Mouse (Mus musculus): ENCODE measurements at regions not wholly inside any gene's neighbourhood (a gene's known extent, or its start where the extent isn't known, plus 50 kb on each side); places are given as distances from the start of the nearest gene placed in this dataset.

- no peak for DNase-seq (ENCODE audit: low spot score)
- no peaks in the 10 kb centered on the region for H3K27me3 ChIP-seq (ENCODE audit: insufficient read depth, low read length)
- peaks cover 11% of the 10 kb centered on the region; the same call in 1 of the 2 replicates for H3K9me3 ChIP-seq (replicated peaks)
- TF ChIP-seq POLR2AphosphoS5 (IDR thresholded peaks at IDR 0.05; ENCODE audit: insufficient replicate concordance, low read depth, low read length) (no peak), CTCF (IDR thresholded peaks at IDR 0.05; ENCODE audit: low read depth, low read length) (no peak), GATA1 (IDR thresholded peaks at IDR 0.05; ENCODE audit: borderline replicate concordance, low read length) (no peak), GATA2 (IDR thresholded peaks at IDR 0.05; ENCODE audit: borderline replicate concordance, low read depth, low read length) (no peak), TAL1 (conservative IDR thresholded peaks at IDR 0.05; ENCODE audit: low read depth, low read length) (no peak)
- H3K4me3 ChIP-seq (ENCODE audit: low read depth, low read length), result no peak overlapping the region
- no peaks in the 10 kb centered on the region for H3K36me3 ChIP-seq (replicated peaks)
- no peaks in the 10 kb centered on the region for H3K4me1 ChIP-seq (ENCODE audit: insufficient read depth, low read depth, low read length)
- no peak for ATAC-seq (ENCODE audit: extremely low read depth, insufficient number of reproducible peaks, low FRiP score, poor library complexity, severe bottlenecking)
Observed at GRCm38 (mm10) chr8:90574676-90575075, 226.5 kb upstream of the Tox3 start.

GRCm38 (mm10) chr8:90556079-90556427 lies 207.9 kb upstream of the Tox3 start:
- ATAC-seq (ENCODE audit: extremely low read depth, insufficient number of reproducible peaks, low FRiP score, poor library complexity, severe bottlenecking), result no peak
- Histone ChIP-seq H3K4me3 (ENCODE audit: low read depth, low read length) (no peak overlapping the region), H3K9me3 (replicated peaks) (peaks cover 54% of the 10 kb centered on the region)

GRCm38 (mm10) chr8:90555415-90556078 lies 207.4 kb upstream of the Tox3 start:
- no peak for DNase-seq (ENCODE audit: low spot score)
- Histone ChIP-seq H3K9me3 (replicated peaks) (peaks cover 58% of the 10 kb centered on the region), H3K27me3 (ENCODE audit: insufficient read depth, low read length) (no peaks in the 10 kb centered on the region), H3K4me1 (ENCODE audit: insufficient read depth, low read depth, low read length) (no peaks in the 10 kb centered on the region), H3K36me3 (replicated peaks) (no peaks in the 10 kb centered on the region), H3K4me3 (ENCODE audit: low read depth, low read length) (no peak overlapping the region)
- TF ChIP-seq GATA1 (IDR thresholded peaks at IDR 0.05; ENCODE audit: borderline replicate concordance, low read length) (no peak), TAL1 (conservative IDR thresholded peaks at IDR 0.05; ENCODE audit: low read depth, low read length) (no peak), GATA2 (IDR thresholded peaks at IDR 0.05; ENCODE audit: borderline replicate concordance, low read depth, low read length) (no peak), POLR2AphosphoS5 (IDR thresholded peaks at IDR 0.05; ENCODE audit: insufficient replicate concordance, low read depth, low read length) (no peak), CTCF (IDR thresholded peaks at IDR 0.05; ENCODE audit: low read depth, low read length) (no peak)
- ATAC-seq (ENCODE audit: extremely low read depth, insufficient number of reproducible peaks, low FRiP score, poor library complexity, severe bottlenecking), result no peak

More at GRCm38 (mm10) chr8:90556079-90556427, 207.9 kb upstream of the Tox3 start:
- no peaks in the 10 kb centered on the region for H3K27me3 ChIP-seq (ENCODE audit: insufficient read depth, low read length)
- DNase-seq (ENCODE audit: low spot score), result no peak
- H3K36me3 ChIP-seq (replicated peaks), result no peaks in the 10 kb centered on the region
- TF ChIP-seq POLR2AphosphoS5 (IDR thresholded peaks at IDR 0.05; ENCODE audit: insufficient replicate concordance, low read depth, low read length), result no peak
- no peak for TF ChIP-seq GATA1 (IDR thresholded peaks at IDR 0.05; ENCODE audit: borderline replicate concordance, low read length)
- TF ChIP-seq CTCF (IDR thresholded peaks at IDR 0.05; ENCODE audit: low read depth, low read length), result no peak
- no peak for TF ChIP-seq GATA2 (IDR thresholded peaks at IDR 0.05; ENCODE audit: borderline replicate concordance, low read depth, low read length)
- TF ChIP-seq TAL1 (conservative IDR thresholded peaks at IDR 0.05; ENCODE audit: low read depth, low read length), result no peak
- no peaks in the 10 kb centered on the region for H3K4me1 ChIP-seq (ENCODE audit: insufficient read depth, low read depth, low read length)

GRCm38 (mm10) chr8:90547276-90547675 lies 199.1 kb upstream of the Tox3 start:
- Histone ChIP-seq H3K36me3 (replicated peaks) (no peaks in the 10 kb centered on the region), H3K4me3 (ENCODE audit: low read depth, low read length) (no peak overlapping the region), H3K27me3 (ENCODE audit: insufficient read depth, low read length) (no peaks in the 10 kb centered on the region), H3K4me1 (ENCODE audit: insufficient read depth, low read depth, low read length) (no peaks in the 10 kb centered on the region), H3K9me3 (replicated peaks) (peaks cover 34% of the 10 kb centered on the region)
- ATAC-seq (ENCODE audit: extremely low read depth, insufficient number of reproducible peaks, low FRiP score, poor library complexity, severe bottlenecking) (no peak), DNase-seq (ENCODE audit: low spot score) (no peak)
- TF ChIP-seq TAL1 (conservative IDR thresholded peaks at IDR 0.05; ENCODE audit: low read depth, low read length), result no peak
- TF ChIP-seq GATA1 (IDR thresholded peaks at IDR 0.05; ENCODE audit: borderline replicate concordance, low read length), result no peak
- TF ChIP-seq GATA2 (IDR thresholded peaks at IDR 0.05; ENCODE audit: borderline replicate concordance, low read depth, low read length), result no peak
- TF ChIP-seq CTCF (IDR thresholded peaks at IDR 0.05; ENCODE audit: low read depth, low read length), result no peak
- no peak for TF ChIP-seq POLR2AphosphoS5 (IDR thresholded peaks at IDR 0.05; ENCODE audit: insufficient replicate concordance, low read depth, low read length)

GRCm38 (mm10) chr8:90542619-90543018 lies 194.5 kb upstream of the Tox3 start:
- H3K9me3 ChIP-seq (replicated peaks), result peaks cover 29% of the 10 kb centered on the region
- TF ChIP-seq GATA2 (IDR thresholded peaks at IDR 0.05; ENCODE audit: borderline replicate concordance, low read depth, low read length), result no peak
- no peak for TF ChIP-seq GATA1 (IDR thresholded peaks at IDR 0.05; ENCODE audit: borderline replicate concordance, low read length)
- DNase-seq (ENCODE audit: low spot score), result no peak

GRCm38 (mm10) chr8:90536196-90536640 lies 188.1 kb upstream of the Tox3 start:
- H3K27me3 ChIP-seq (ENCODE audit: insufficient read depth, low read length), result no peaks in the 10 kb centered on the region

More at GRCm38 (mm10) chr8:90542619-90543018, 194.5 kb upstream of the Tox3 start:
- no peak for ATAC-seq (ENCODE audit: extremely low read depth, insufficient number of reproducible peaks, low FRiP score, poor library complexity, severe bottlenecking)
- Histone ChIP-seq H3K4me3 (ENCODE audit: low read depth, low read length) (no peak overlapping the region), H3K4me1 (ENCODE audit: insufficient read depth, low read depth, low read length) (no peaks in the 10 kb centered on the region), H3K27me3 (ENCODE audit: insufficient read depth, low read length) (no peaks in the 10 kb centered on the region), H3K36me3 (replicated peaks) (no peaks in the 10 kb centered on the region)

More at GRCm38 (mm10) chr8:90536196-90536640, 188.1 kb upstream of the Tox3 start:
- DNase-seq (ENCODE audit: low spot score), result no peak
- ATAC-seq (ENCODE audit: extremely low read depth, insufficient number of reproducible peaks, low FRiP score, poor library complexity, severe bottlenecking), result no peak
- H3K36me3 ChIP-seq (replicated peaks), result no peaks in the 10 kb centered on the region
- no peak overlapping the region for H3K4me3 ChIP-seq (ENCODE audit: low read depth, low read length)
- TF ChIP-seq CTCF (IDR thresholded peaks at IDR 0.05; ENCODE audit: low read depth, low read length) (no peak), POLR2AphosphoS5 (IDR thresholded peaks at IDR 0.05; ENCODE audit: insufficient replicate concordance, low read depth, low read length) (no peak), GATA1 (IDR thresholded peaks at IDR 0.05; ENCODE audit: borderline replicate concordance, low read length) (no peak), GATA2 (IDR thresholded peaks at IDR 0.05; ENCODE audit: borderline replicate concordance, low read depth, low read length) (no peak), TAL1 (conservative IDR thresholded peaks at IDR 0.05; ENCODE audit: low read depth, low read length) (no peak)
- peaks cover 30% of the 10 kb centered on the region for H3K9me3 ChIP-seq (replicated peaks)
- H3K4me1 ChIP-seq (ENCODE audit: insufficient read depth, low read depth, low read length), result no peaks in the 10 kb centered on the region
